Mouse (Mus musculus): ENCODE measurements around the gene Mmaa.

GRCm38 (mm10) chr8:79225586-79225985 is 69.2 kb downstream of the Mmaa start:
- TF ChIP-seq CTCF (IDR thresholded peaks at IDR 0.05; ENCODE audit: low read depth) (no peak), EP300 (IDR thresholded peaks at IDR 0.05; ENCODE audit: low read depth) (no peak)

Data from heart, postnatal 0 days (tissue).